Mouse (Mus musculus): ENCODE results near the gene Grhl3. TPM values are rescaled to one million over a fixed set of nuclear protein-coding genes. Genes with fewer than 3 reads are reported as not detected.
"Not testable (repeated sequence)": the region's sequence is repeated elsewhere in the genome, so short reads cannot be mapped to it uniquely, and the experiment has no call there.

Grhl3 gene
- 1.0 and 1.1 TPM in 2 replicates for polyA plus RNA-seq (2016; fragmentation: Nextera tagmentation; extraction: Ambion mirVana)

DNA sequence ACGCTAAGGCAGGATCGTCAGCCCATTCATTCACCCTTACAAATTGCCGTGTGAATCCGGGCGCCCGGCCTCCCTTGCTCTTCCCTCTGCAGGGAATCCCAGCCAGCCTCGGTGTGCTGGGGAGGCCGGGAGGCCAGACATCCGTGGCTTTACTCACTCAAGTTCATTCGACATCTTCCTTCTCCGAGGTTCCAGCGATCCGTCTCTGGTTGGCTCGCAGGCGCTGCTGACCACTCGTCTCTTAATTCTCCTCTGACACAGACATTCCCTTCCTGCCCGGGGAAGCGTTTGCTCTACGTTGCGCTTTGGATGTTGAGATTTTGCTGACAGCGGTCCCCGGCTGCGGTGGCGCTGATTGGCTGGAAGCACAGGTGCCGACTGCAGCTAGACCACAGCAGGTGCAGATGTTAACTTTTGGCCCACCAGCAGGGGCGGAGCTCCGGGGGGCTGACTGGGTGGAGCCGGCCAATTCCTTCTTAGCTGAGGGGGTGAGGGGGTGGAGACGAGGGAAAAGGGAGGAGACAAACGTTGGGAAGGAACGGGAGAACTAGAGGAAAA, at the start of gene Grhl3:
Grhl3 (minus strand) TSS at position 380 of the 558 bp plus-strand sequence.
- Histone ChIP-seq H3K27me3 (replicated peaks) (peaks cover 98% of the 10 kb centered on the region), H3K36me3 (no peaks in the 10 kb centered on the region), H3K9ac (no peak within 1 kb of the TSS), H3K4me1 (peaks cover 27% of the 10 kb centered on the region), H3K4me3 (peak within 1 kb of the TSS; percentile 12; the same call in 1 of the 2 replicates), H3K9me3 (replicated peaks) (no peaks in the 10 kb centered on the region), H3K4me2 (peak within 1 kb of the TSS; percentile 26), H3K27ac (no peak within 1 kb of the TSS)
- ATAC-seq: no peak
- WGBS (ENCODE audit: insufficient replicate concordance): 1% methylated on average over 31 of the region's 31 CpGs

- peak overlapping the region; percentile 98 for H3K27ac ChIP-seq
- H3K27me3 ChIP-seq (replicated peaks): peaks cover 23% of the 10 kb centered on the region
- H3K4me1 ChIP-seq: peaks cover 41% of the 10 kb centered on the region
- no peaks in the 10 kb centered on the region for H3K9me3 ChIP-seq (replicated peaks)
- no peaks in the 10 kb centered on the region for H3K36me3 ChIP-seq
- WGBS (ENCODE audit: insufficient replicate concordance): 84% methylated on average over 10 of the region's 10 CpGs
- no peak overlapping the region for H3K4me3 ChIP-seq
- peak overlapping the region; percentile 57 for H3K4me2 ChIP-seq
- peak overlapping the region; percentile 63; the same call in 1 of the 2 replicates for H3K9ac ChIP-seq
- ATAC-seq: no peak
Measured at GRCm38 (mm10) chr4:135622290-135622689, 48.9 kb upstream of the Grhl3 start.

DNA sequence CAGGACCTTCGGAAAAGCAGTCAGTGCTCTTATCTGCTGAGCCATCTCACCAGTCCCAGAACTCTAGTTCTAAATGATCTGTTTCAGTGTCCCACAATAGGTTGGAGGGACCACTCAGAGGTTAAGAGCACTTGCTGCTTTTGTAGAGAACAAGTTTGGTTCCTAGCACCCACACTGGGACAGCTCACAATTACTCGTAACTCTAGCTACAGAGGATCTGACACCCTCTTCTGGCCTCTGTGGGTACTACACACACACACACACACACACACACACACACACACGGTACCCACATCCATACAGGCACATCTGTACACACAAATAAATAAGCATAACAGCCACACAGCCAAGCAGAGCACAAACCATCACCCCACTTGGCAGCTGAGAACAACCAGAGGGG, 47.0 kb upstream of the Grhl3 start:
- H3K4me1 ChIP-seq: peaks cover 58% of the 10 kb centered on the region
- H3K9ac ChIP-seq: no peak overlapping the region
- no peak for ATAC-seq
- no peaks in the 10 kb centered on the region for H3K9me3 ChIP-seq (replicated peaks)
- H3K4me2 ChIP-seq: no peak overlapping the region
- peaks cover 33% of the 10 kb centered on the region for H3K27me3 ChIP-seq (replicated peaks)
- no peak overlapping the region for H3K27ac ChIP-seq
- 86% methylated on average over 3 of the region's 3 CpGs for WGBS (ENCODE audit: insufficient replicate concordance)
- no peak overlapping the region for H3K4me3 ChIP-seq
- no peaks in the 10 kb centered on the region for H3K36me3 ChIP-seq

- H3K27me3 ChIP-seq (replicated peaks): peaks cover 33% of the 10 kb centered on the region
- H3K27ac ChIP-seq: no peak overlapping the region
- H3K9me3 ChIP-seq (replicated peaks): no peaks in the 10 kb centered on the region
- no peak overlapping the region for H3K4me3 ChIP-seq
- H3K4me2 ChIP-seq: peak overlapping the region; percentile 9; the same call in 1 of the 2 replicates
- ATAC-seq: no peak
- no peaks in the 10 kb centered on the region for H3K36me3 ChIP-seq
- 15% methylated on average over 16 of the region's 16 CpGs for WGBS (ENCODE audit: insufficient replicate concordance)
- H3K9ac ChIP-seq: no peak overlapping the region
- H3K4me1 ChIP-seq: peaks cover 55% of the 10 kb centered on the region
Measured at GRCm38 (mm10) chr4:135617783-135618470, 44.5 kb upstream of the Grhl3 start.

DNA sequence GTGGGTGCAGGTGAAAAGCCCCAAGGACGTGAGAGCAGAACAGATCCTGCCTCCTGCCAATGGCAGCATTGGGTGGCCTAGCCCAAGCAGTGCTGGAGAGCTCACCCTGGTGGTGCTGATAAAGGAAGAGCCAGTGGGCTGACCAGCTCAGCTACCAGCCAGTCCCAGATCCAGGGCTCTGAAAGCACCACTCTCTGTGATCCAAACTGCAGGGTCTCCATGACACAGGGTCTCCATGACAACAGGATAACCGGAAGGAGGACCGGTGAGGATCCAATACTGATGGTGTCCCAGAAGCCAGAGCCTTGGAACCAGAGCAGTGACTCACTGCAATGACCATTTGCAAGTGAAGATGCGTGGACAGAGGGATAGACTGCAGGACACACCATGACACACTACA, 43.6 kb upstream of the Grhl3 start:
- Histone ChIP-seq H3K36me3 (no peaks in the 10 kb centered on the region), H3K4me1 (peaks cover 50% of the 10 kb centered on the region), H3K4me3 (no peak overlapping the region), H3K9me3 (replicated peaks) (no peaks in the 10 kb centered on the region), H3K4me2 (no peak overlapping the region), H3K9ac (no peak overlapping the region), H3K27ac (no peak overlapping the region), H3K27me3 (replicated peaks) (peaks cover 33% of the 10 kb centered on the region)
- WGBS (ENCODE audit: insufficient replicate concordance): 33% methylated on average over 4 of the region's 4 CpGs
- 0 out of 2 replicates have a peak, but pooled peaks have one; percentile 6 for ATAC-seq

DNA sequence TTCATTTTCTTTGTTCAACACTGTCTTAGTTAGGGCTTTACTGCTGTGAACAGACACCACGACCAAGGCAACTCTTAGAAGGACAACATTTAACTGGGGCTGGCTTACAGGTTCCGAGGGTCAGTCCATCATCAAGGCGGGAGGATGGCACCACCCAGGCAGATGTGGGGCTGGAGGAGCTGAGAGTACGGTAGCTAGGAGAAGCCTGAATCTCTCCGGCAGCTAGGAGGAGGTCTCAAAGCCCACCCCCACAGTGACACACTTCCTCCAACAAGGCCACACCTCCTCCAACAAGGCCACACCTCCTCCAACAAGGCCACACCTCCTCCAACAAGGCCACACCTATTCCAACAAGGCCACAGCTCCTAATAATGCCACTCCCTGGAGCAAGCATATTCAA, 41.9 kb upstream of the Grhl3 start:
- peaks cover 41% of the 10 kb centered on the region for H3K4me1 ChIP-seq
- not testable (repeated sequence) for H3K4me3 ChIP-seq, H3K9ac ChIP-seq, H3K27ac ChIP-seq, H3K36me3 ChIP-seq, ATAC-seq, H3K4me2 ChIP-seq
- H3K27me3 ChIP-seq (replicated peaks): peaks cover 33% of the 10 kb centered on the region
- 51% methylated on average over 5 of the region's 5 CpGs for WGBS (ENCODE audit: insufficient replicate concordance)
- H3K9me3 ChIP-seq (replicated peaks): peaks cover 16% of the 10 kb centered on the region

GRCm38 (mm10) chr4:135609986-135610385, 36.6 kb upstream of the Grhl3 start:
- peaks cover 15% of the 10 kb centered on the region for H3K4me1 ChIP-seq
- H3K9ac ChIP-seq: no peak overlapping the region
- peaks cover 6% of the 10 kb centered on the region; the same call in 1 of the 2 replicates for H3K27me3 ChIP-seq (replicated peaks)
- H3K9me3 ChIP-seq (replicated peaks): peaks cover 16% of the 10 kb centered on the region
- WGBS (ENCODE audit: insufficient replicate concordance): 50% methylated on average over 2 of the region's 2 CpGs
- no peaks in the 10 kb centered on the region for H3K36me3 ChIP-seq
- no peak overlapping the region for H3K4me2 ChIP-seq
- no peak overlapping the region for H3K27ac ChIP-seq
- no peak overlapping the region for H3K4me3 ChIP-seq
- no peak for ATAC-seq

DNA sequence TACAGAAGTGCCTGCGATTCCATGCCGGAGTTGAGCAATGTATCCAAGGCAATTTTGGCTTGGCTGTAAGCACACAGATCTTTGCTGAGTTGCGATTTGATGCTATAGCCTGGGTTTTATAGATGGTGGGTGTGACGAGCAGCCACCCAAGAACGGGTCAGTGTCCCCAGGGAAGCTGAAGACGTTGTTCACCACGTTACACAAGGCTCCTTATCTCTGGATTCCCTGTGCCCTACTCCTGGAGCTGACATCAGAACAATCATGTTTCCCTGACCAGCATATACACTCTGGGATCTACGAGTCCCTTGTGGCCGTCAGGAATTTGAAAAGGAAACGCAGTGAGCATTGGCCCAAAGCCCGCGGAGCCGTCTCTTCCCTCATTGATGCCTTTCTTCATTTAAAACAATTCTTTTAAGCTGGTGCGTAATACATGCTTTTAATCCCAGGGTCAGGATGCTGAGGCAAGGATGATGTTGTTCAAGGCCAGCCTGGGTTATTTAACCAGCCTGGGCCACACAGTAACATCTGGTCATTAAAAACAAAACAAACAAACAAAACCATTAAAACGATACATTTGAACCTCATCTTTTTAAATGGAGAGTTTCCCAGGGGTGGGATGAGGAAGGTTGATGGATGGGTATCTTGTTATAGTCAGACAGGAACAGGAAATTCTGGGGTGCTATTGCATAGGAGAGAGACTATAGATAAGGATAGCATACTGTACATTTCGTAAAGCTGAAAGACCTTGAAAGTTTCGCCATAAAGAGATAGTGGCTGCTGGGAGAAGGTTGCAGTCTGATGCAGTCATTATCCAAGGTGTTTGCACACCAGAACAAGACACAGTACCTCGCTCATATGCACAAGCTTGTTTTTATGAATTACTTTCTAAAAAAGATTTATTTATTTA, 34.8 kb upstream of the Grhl3 start:
- Histone ChIP-seq H3K36me3 (no peaks in the 10 kb centered on the region), H3K9ac (no peak overlapping the region), H3K27ac (no peak overlapping the region), H3K9me3 (replicated peaks) (peaks cover 16% of the 10 kb centered on the region), H3K4me1 (0 out of 2 replicates have a peak, but pooled peaks cover 6% of the 10 kb centered on the region), H3K4me2 (no peak overlapping the region), H3K4me3 (no peak overlapping the region), H3K27me3 (replicated peaks) (peaks cover 6% of the 10 kb centered on the region)
- ATAC-seq: no peak
- 63% methylated on average over 18 of the region's 18 CpGs for WGBS (ENCODE audit: insufficient replicate concordance)

DNA sequence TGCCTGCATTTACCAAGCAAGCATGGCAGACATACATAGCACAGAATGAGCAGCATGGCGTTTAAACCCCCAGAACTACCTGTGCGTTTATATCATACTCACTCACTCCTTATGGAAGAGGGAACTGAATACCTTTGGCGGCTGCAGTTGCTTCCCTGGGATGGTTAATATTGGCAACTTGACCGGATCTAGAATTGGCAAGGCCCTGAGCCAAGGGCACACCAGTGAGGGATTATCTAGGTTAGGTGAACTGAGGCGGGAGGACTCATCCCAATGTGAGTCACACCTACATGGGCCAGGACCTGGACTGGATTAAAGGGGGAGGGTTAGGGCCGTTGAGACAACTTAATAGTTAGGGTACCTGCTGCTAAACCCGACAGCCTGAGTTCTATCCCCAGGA, 32.8 kb upstream of the Grhl3 start:
- H3K4me3 ChIP-seq: no peak overlapping the region
- no peaks in the 10 kb centered on the region for H3K36me3 ChIP-seq
- H3K27me3 ChIP-seq (replicated peaks): peaks cover 11% of the 10 kb centered on the region
- H3K4me1 ChIP-seq: no peaks in the 10 kb centered on the region
- H3K27ac ChIP-seq: no peak overlapping the region
- WGBS (ENCODE audit: insufficient replicate concordance): 72% methylated on average over 7 of the region's 7 CpGs
- no peak overlapping the region for H3K9ac ChIP-seq
- no peak overlapping the region for H3K4me2 ChIP-seq
- ATAC-seq: no peak
- peaks cover 10% of the 10 kb centered on the region for H3K9me3 ChIP-seq (replicated peaks)

- ATAC-seq: no peak
- Histone ChIP-seq H3K27me3 (replicated peaks) (peaks cover 16% of the 10 kb centered on the region), H3K27ac (no peak overlapping the region), H3K9ac (no peak overlapping the region), H3K4me3 (no peak overlapping the region), H3K4me1 (no peaks in the 10 kb centered on the region), H3K9me3 (replicated peaks) (no peaks in the 10 kb centered on the region), H3K4me2 (no peak overlapping the region), H3K36me3 (no peaks in the 10 kb centered on the region)
- WGBS (ENCODE audit: insufficient replicate concordance): 73% methylated on average over 3 of the region's 3 CpGs
Measured at GRCm38 (mm10) chr4:135601530-135601929, 28.1 kb upstream of the Grhl3 start.

DNA sequence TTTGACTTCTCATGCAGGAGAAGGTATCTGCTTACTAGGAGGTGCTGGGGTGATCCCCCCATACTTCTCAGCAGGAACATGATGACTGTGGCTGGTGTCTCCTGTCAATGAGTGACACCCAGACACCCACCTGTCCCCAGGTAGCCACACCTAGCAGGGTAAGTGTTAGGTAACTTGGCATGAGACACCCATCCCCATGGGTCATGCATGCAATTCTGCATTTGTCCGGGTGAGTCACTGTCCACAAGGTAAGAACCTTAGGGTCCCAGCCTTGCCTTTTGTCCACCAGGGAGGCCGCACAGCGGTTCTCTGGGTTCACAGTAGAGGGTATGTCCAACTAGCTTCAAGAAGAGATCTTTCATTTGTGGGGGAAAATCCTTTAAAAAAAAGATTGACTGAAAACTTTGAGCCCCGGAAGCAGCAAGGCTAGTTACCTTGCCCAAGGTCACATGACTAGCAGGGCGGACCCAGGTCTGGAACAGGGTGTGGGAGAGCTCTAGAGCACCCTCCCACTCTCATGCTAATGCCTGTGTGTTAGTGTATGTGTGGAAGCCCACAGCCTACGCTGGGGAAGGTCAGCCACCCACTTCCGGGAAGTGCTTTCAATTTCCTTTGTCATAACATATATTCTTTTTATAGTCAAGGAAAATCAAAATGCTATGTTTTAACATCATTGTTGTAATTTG, 26.2 kb upstream of the Grhl3 start:
- Histone ChIP-seq H3K9me3 (replicated peaks) (no peaks in the 10 kb centered on the region), H3K27me3 (replicated peaks) (peaks cover 13% of the 10 kb centered on the region), H3K4me3 (no peak overlapping the region), H3K27ac (no peak overlapping the region), H3K9ac (no peak overlapping the region), H3K4me1 (no peaks in the 10 kb centered on the region), H3K36me3 (no peaks in the 10 kb centered on the region), H3K4me2 (no peak overlapping the region)
- 70% methylated on average over 7 of the region's 7 CpGs for WGBS (ENCODE audit: insufficient replicate concordance)
- ATAC-seq: no peak
